9 mouse cellular contexts compared by ENCODE assay signal in the genomic region with DNA sequence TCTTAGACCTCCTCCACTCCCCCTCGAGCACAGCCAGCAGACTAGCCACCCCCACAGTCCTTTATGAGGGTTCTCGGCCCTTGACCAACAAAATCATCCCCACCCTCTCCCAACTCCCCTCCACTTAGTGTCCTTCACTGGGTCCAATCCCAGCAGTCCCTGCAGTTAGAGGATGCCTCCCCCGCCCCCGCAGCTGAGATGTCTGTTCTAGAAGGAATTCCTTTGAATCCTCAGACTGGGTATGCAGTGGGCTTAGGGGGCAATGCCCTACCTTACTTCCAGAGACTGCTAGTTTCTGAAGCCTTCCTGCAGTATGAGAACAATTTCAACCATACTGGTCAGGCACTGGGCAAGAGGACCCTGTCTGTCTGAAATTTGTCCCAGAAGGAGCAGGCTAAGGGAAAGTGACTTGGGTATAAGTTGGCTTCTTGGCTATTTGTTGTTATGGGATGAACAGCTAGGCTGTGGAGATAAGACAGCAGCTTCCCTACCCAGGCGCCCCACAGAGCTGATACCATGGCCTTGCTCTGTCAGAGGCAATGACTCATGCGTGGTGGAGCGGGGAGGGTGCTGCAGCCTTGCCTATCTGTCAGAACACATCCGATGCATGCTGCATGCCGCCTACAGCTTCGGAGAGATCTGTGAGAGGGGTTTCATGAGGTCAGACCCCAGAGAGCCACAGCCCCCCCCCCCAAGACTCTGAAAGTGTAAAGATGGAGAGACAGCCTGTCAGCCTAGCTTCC. TPM values are rescaled to one million over a fixed set of nuclear protein-coding genes. Genes with fewer than 3 reads are reported as not detected.
DNase-seq lines count a peak whose midpoint lies in the region; ATAC-seq and TF ChIP-seq lines count a peak whose summit lies in the region.
"Had no signal": no experiment of that assay in that cellular context is flagged by ENCODE, and none has a peak within 500 bp of the region (broad histone marks: within the 10 kb centered on the region; RNA-seq: fewer than 3 reads in every experiment).

No protein-coding gene starts in this region.

- H3K9me3 ChIP-seq in heart, embryonic 12.5 days (replicated peaks): 0 out of 2 replicates have a peak, but pooled peaks cover 7% of the 10 kb centered on the region
- H3K9me3 ChIP-seq in liver, embryonic 16.5 days (replicated peaks; ENCODE audit: control insufficient read depth, low read length): no peaks in the 10 kb centered on the region
- no peaks in the 10 kb centered on the region for H3K9me3 ChIP-seq in forebrain, embryonic 15.5 days
- H3K9me3 ChIP-seq in forebrain, embryonic 13.5 days (replicated peaks): 0 out of 2 replicates have a peak, but pooled peaks cover 2% of the 10 kb centered on the region

- intact Hi-C loops in heart, adult 2 months (cut with DNase I): no loop called here

- 20% methylated on average over 10 of the region's 10 CpGs for WGBS in heart, embryonic 12.5 days
- WGBS in heart, adult 2 months: 33% methylated on average over 10 of the region's 10 CpGs
- 61% methylated on average over 10 of the region's 10 CpGs for WGBS in bone marrow, adult 2 months
- WGBS in liver, embryonic 16.5 days (ENCODE audit: insufficient replicate concordance): 24% methylated on average over 10 of the region's 10 CpGs
- WGBS in forebrain, embryonic 15.5 days: 81% methylated on average over 10 of the region's 10 CpGs
- WGBS in forebrain, embryonic 13.5 days: 80% methylated on average over 10 of the region's 10 CpGs

- no peak for TF ChIP-seq POLR2A in heart, adult 2 months (IDR thresholded peaks at IDR 0.05; ENCODE audit: insufficient read depth, low read depth, low read length)
- TF ChIP-seq POLR2A in bone marrow, adult 2 months (IDR thresholded peaks at IDR 0.05; ENCODE audit: borderline replicate concordance, control insufficient read depth, low read depth, low read length): peak; percentile 46; the same call in 1 of the 2 replicates

- no peak for TF ChIP-seq EP300 in heart, adult 2 months (IDR thresholded peaks at IDR 0.05; ENCODE audit: insufficient read depth, low read depth, low read length)

- DNase-seq in heart, adult 2 months: no peak
- DNase-seq in 416B (ENCODE audit: low read depth): peak; percentile 92
- DNase-seq in thymus, postnatal 10 days (ENCODE audit: low spot score in 2 of 2): no peak

- no peak overlapping the region for H3K4me3 ChIP-seq in heart, embryonic 12.5 days
- no peak overlapping the region for H3K4me3 ChIP-seq in heart, adult 2 months
- no peak overlapping the region for H3K4me3 ChIP-seq in bone marrow, adult 2 months (replicated peaks; ENCODE audit: control insufficient read depth, low read depth, low read length)
- H3K4me3 ChIP-seq in liver, embryonic 16.5 days (ENCODE audit: low read depth, low read length): peak overlapping the region; percentile 33; the same call in 1 of the 2 replicates
- H3K4me3 ChIP-seq in forebrain, embryonic 15.5 days: no peak overlapping the region
- H3K4me3 ChIP-seq in forebrain, embryonic 13.5 days: no peak overlapping the region

- TF ChIP-seq CTCF in heart, adult 2 months (IDR thresholded peaks at IDR 0.05): no peak
- no peak for TF ChIP-seq CTCF in bone marrow, adult 2 months (IDR thresholded peaks at IDR 0.05; ENCODE audit: control insufficient read depth, insufficient read depth, low read length)

- H3K4me2 ChIP-seq in heart, embryonic 12.5 days: peak overlapping the region; percentile 12; the same call in 1 of the 2 replicates
- peak overlapping the region; percentile 67 for H3K4me2 ChIP-seq in liver, embryonic 16.5 days (ENCODE audit: low read depth, low read length)
- no peak overlapping the region for H3K4me2 ChIP-seq in forebrain, embryonic 15.5 days (replicated peaks)
- no peak overlapping the region for H3K4me2 ChIP-seq in forebrain, embryonic 13.5 days

- no peaks in the 10 kb centered on the region for H3K27me3 ChIP-seq in heart, embryonic 12.5 days (replicated peaks)
- 0 out of 2 replicates have a peak, but pooled peaks cover 2% of the 10 kb centered on the region for H3K27me3 ChIP-seq in heart, adult 2 months (ENCODE audit: control insufficient read depth, insufficient read depth, low read length)
- H3K27me3 ChIP-seq in liver, embryonic 16.5 days (ENCODE audit: control insufficient read depth, insufficient read depth, low read depth, low read length): no peaks in the 10 kb centered on the region
- no peaks in the 10 kb centered on the region for H3K27me3 ChIP-seq in forebrain, embryonic 15.5 days
- H3K27me3 ChIP-seq in forebrain, embryonic 13.5 days: no peaks in the 10 kb centered on the region

- peak; percentile 95 for ATAC-seq in heart, embryonic 12.5 days (ENCODE audit: insufficient number of reproducible peaks, low FRiP score)
- peak; percentile 100 for ATAC-seq in liver, embryonic 16.5 days (ENCODE audit: low read depth)
- no peak for ATAC-seq in forebrain, embryonic 15.5 days (replicated peaks)
- ATAC-seq in forebrain, embryonic 13.5 days: no peak
- ATAC-seq: forebrain, embryonic 14.5 days had no signal

- no peak overlapping the region for H3K9ac ChIP-seq in heart, embryonic 12.5 days
- H3K9ac ChIP-seq in heart, adult 2 months (ENCODE audit: low read depth, low read length): no peak overlapping the region
- peak overlapping the region; percentile 47 for H3K9ac ChIP-seq in liver, embryonic 16.5 days (ENCODE audit: low read depth, low read length)
- H3K9ac ChIP-seq in forebrain, embryonic 15.5 days (replicated peaks): no peak overlapping the region
- H3K9ac ChIP-seq in forebrain, embryonic 13.5 days: no peak overlapping the region

- H3K79me2 ChIP-seq in heart, adult 2 months (replicated peaks; ENCODE audit: control insufficient read depth, insufficient read depth, low read length): no peaks in the 10 kb centered on the region

- H3K4me1 ChIP-seq in heart, embryonic 12.5 days (replicated peaks): peaks cover 19% of the 10 kb centered on the region
- no peaks in the 10 kb centered on the region for H3K4me1 ChIP-seq in heart, adult 2 months (ENCODE audit: control insufficient read depth, insufficient read depth, low read length)
- H3K4me1 ChIP-seq in bone marrow, adult 2 months (ENCODE audit: control insufficient read depth, insufficient read depth, low read length): peaks cover 2% of the 10 kb centered on the region; the same call in 1 of the 2 replicates
- peaks cover 38% of the 10 kb centered on the region for H3K4me1 ChIP-seq in liver, embryonic 16.5 days (ENCODE audit: control insufficient read depth, low read depth, low read length)
- no peaks in the 10 kb centered on the region for H3K4me1 ChIP-seq in forebrain, embryonic 15.5 days
- no peaks in the 10 kb centered on the region for H3K4me1 ChIP-seq in forebrain, embryonic 13.5 days

- H3K27ac ChIP-seq in heart, embryonic 12.5 days (ENCODE audit: poor library complexity, severe bottlenecking): peak overlapping the region; percentile 55
- H3K27ac ChIP-seq in heart, adult 2 months: no peak overlapping the region
- peak overlapping the region; percentile 88 for H3K27ac ChIP-seq in bone marrow, adult 2 months (ENCODE audit: control insufficient read depth, insufficient read depth, low read depth, low read length, poor library complexity)
- H3K27ac ChIP-seq in liver, embryonic 16.5 days (ENCODE audit: low read length): peak overlapping the region; percentile 92
- H3K27ac ChIP-seq in forebrain, embryonic 15.5 days (replicated peaks): no peak overlapping the region
- no peak overlapping the region for H3K27ac ChIP-seq in forebrain, embryonic 13.5 days

- no peaks in the 10 kb centered on the region for H3K36me3 ChIP-seq in heart, embryonic 12.5 days
- no peaks in the 10 kb centered on the region for H3K36me3 ChIP-seq in heart, adult 2 months (ENCODE audit: control insufficient read depth, insufficient read depth, low read length)
- no peaks in the 10 kb centered on the region for H3K36me3 ChIP-seq in liver, embryonic 16.5 days (ENCODE audit: control insufficient read depth, insufficient read depth)
- H3K36me3 ChIP-seq in forebrain, embryonic 15.5 days: no peaks in the 10 kb centered on the region
- no peaks in the 10 kb centered on the region for H3K36me3 ChIP-seq in forebrain, embryonic 13.5 days (ENCODE audit: poor library complexity, severe bottlenecking)

RNA-seq across cellular contexts. Expression of a gene that starts 34.1 kb away (rescaled TPM):
- 37.9 and 39.5 TPM in 2 replicates for polyA plus RNA-seq in heart, embryonic 12.5 days (2016; fragmentation: Nextera tagmentation; extraction: Ambion mirVana)
- total RNA-seq in heart, adult 2 months (2021): under 1 TPM; 0.09 to 0.37 TPM
- polyA plus RNA-seq in heart, adult 2 months (2012; rRNA removed): 0.44 and 0.47 TPM in 2 replicates
- polyA plus RNA-seq in bone marrow, adult 2 months (2011; ENCODE audit: insufficient read depth, insufficient read length, low replicate concordance, missing spikeins): 23.5 and 26.9 TPM in 2 replicates
- polyA plus RNA-seq in liver, embryonic 16.5 days (2015; fragmentation: Nextera tagmentation; extraction: Ambion mirVana): 27.2 and 29.4 TPM in 2 replicates
- polyA plus RNA-seq in forebrain, embryonic 15.5 days (2015; fragmentation: Nextera tagmentation; extraction: Ambion mirVana): 21.2 and 22.4 TPM in 2 replicates
- 37.2 and 42.5 TPM in 2 replicates for polyA plus RNA-seq in forebrain, embryonic 13.5 days (2015; fragmentation: Nextera tagmentation; extraction: Ambion mirVana)

RNA-seq across cellular contexts. Expression of a gene that starts 51.3 kb away (rescaled TPM):
- polyA plus RNA-seq in heart, embryonic 12.5 days (2016; fragmentation: Nextera tagmentation; extraction: Ambion mirVana): 4.8 and 5.0 TPM in 2 replicates
- 10 to 100 TPM; 17.1 to 18.6 TPM for total RNA-seq in heart, adult 2 months (2021)
- 5.3 and 11.4 TPM in 2 replicates for polyA plus RNA-seq in heart, adult 2 months (2012; rRNA removed)
- polyA plus RNA-seq in bone marrow, adult 2 months (2011; ENCODE audit: insufficient read depth, insufficient read length, low replicate concordance, missing spikeins): 5.0 and 7.9 TPM in 2 replicates
- 0.86 and 1.1 TPM in 2 replicates for polyA plus RNA-seq in liver, embryonic 16.5 days (2015; fragmentation: Nextera tagmentation; extraction: Ambion mirVana)
- 3.4 and 3.7 TPM in 2 replicates for polyA plus RNA-seq in forebrain, embryonic 15.5 days (2015; fragmentation: Nextera tagmentation; extraction: Ambion mirVana)
- polyA plus RNA-seq in forebrain, embryonic 13.5 days (2015; fragmentation: Nextera tagmentation; extraction: Ambion mirVana): 1.6 and 1.8 TPM in 2 replicates

Comparison
In these comparisons a context has a peak if more than half of its experiments do, and no peak if none do; other contexts are left out.
1. H3K27ac ChIP-seq: peak in heart, embryonic 12.5 days (single experiment), bone marrow, adult 2 months (single experiment) and liver, embryonic 16.5 days (single experiment); none in heart, adult 2 months (single experiment), forebrain, embryonic 15.5 days (single experiment) and forebrain, embryonic 13.5 days (single experiment).
2. RNA of a gene that starts 34.1 kb away (polyA plus RNA-seq): 37.9 to 39.5 TPM in heart, embryonic 12.5 days, 37.2 to 42.5 TPM in forebrain, embryonic 13.5 days, 27.2 to 29.4 TPM in liver, embryonic 16.5 days, 23.5 to 26.9 TPM in bone marrow, adult 2 months and 21.2 to 22.4 TPM in forebrain, embryonic 15.5 days; 0.44 to 0.47 TPM in heart, adult 2 months; every median in the first group is over 10 times any median in the second.
3. ATAC-seq: peak in heart, embryonic 12.5 days (single experiment) and liver, embryonic 16.5 days (single experiment); none in forebrain, embryonic 15.5 days (single experiment) and forebrain, embryonic 13.5 days (single experiment).
4. H3K4me2 ChIP-seq: peak in heart, embryonic 12.5 days (single experiment) and liver, embryonic 16.5 days (single experiment); none in forebrain, embryonic 15.5 days (single experiment) and forebrain, embryonic 13.5 days (single experiment).